Mouse (Mus musculus) fibroblast of lung, adult 2 months (primary cell): ENCODE results near the gene Stk10.

Experiments
- DNase-seq: peaks from one replicate; pipeline ENCODE4 v3.0.0-alpha.2; 2011; ENCODE audit warnings: low read depth

Stk10 gene

GRCm38 (mm10) chr11:32632671-32633070, 99.6 kb downstream of the Stk10 start:
- no peak for DNase-seq

GRCm38 (mm10) chr11:32633542-32633941, 100.4 kb downstream of the Stk10 start:
- DNase-seq = no peak

DNA sequence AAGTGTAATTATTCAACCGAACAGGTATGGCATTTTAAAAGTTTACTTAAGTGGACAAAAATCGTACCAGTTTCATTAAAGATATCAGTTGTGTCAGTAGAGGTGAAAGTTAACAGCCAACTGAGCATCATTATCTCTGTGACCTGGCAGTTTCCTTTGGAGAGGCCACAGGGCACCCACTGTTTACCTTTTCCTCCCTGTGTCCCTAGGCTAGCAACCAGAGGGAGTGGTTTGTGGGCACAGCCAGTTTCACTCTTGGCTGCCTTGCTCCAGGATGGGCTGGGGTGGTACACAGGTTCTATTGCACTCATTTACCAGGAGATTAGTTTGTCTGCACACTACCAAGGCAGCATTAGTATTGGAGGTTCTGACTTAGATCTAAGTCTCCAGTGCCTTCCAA, 101.0 kb downstream of the Stk10 start:
- no peak for DNase-seq

- no peak for DNase-seq
Observed at GRCm38 (mm10) chr11:32634842-32635241, 101.7 kb downstream of the Stk10 start.

DNA sequence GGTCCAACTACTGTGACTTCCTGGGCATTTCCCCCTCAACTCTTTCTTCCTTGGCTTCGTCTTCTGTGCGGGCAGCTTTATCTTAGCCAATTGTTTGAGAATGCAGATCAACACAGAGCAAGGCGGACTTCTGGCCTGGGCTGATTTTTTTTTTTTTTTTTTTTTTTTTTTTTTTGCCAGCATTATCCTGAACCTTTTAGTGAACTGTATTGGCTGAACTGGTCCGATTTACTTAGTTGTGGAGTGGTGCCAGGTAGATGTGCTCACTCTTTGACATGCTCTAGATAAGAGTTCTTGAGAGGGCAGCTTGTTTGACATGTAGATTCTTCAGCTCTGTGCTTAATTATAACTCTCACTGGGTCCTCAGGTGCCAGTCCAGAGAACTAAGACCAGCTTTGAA, 103.2 kb downstream of the Stk10 start:
- no peak for DNase-seq

GRCm38 (mm10) chr11:32638521-32639255, 105.6 kb downstream of the Stk10 start:
- DNase-seq = peak; percentile 46

- DNase-seq = no peak
Observed at GRCm38 (mm10) chr11:32640617-32641016, 107.5 kb downstream of the Stk10 start.

GRCm38 (mm10) chr11:32642249-32642876, 109.3 kb downstream of the Stk10 start, which contains the start of gene Fbxw11:
TSS of gene Fbxw11 (plus strand) at chr11:32642724.
- peak; percentile 90 for DNase-seq

- DNase-seq = no peak
Observed at GRCm38 (mm10) chr11:32642899-32643886, 110.1 kb downstream of the Stk10 start.

GRCm38 (mm10) chr11:32644010-32644409, 110.9 kb downstream of the Stk10 start:
- no peak for DNase-seq

GRCm38 (mm10) chr11:32647265-32647664, 114.2 kb downstream of the Stk10 start:
- DNase-seq = no peak

DNA sequence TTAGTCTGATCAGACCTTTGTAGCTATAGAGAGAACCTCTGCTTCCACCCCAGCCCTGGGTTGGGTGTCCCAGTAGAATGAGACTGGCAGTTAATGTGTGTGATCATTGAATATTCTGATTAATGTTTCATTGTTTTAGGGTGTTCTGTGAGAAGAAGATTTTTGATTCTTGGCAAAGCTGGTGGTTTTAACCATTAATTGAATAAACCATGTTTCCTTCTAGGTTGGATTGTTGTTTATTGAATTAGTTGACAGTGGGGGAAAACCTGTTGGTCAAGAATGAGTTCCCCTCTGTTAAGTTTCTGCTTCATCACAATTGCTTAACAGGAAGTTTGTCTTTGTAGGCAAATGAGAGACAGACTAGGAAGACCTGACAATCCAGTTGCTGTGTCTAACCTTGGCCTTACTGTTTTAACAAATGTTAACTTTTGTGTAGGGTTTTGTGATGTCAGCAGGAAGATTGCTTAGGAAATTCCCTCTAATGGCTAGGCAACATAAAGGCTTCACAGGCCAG, 117.2 kb downstream of the Stk10 start:
- DNase-seq = no peak

DNA sequence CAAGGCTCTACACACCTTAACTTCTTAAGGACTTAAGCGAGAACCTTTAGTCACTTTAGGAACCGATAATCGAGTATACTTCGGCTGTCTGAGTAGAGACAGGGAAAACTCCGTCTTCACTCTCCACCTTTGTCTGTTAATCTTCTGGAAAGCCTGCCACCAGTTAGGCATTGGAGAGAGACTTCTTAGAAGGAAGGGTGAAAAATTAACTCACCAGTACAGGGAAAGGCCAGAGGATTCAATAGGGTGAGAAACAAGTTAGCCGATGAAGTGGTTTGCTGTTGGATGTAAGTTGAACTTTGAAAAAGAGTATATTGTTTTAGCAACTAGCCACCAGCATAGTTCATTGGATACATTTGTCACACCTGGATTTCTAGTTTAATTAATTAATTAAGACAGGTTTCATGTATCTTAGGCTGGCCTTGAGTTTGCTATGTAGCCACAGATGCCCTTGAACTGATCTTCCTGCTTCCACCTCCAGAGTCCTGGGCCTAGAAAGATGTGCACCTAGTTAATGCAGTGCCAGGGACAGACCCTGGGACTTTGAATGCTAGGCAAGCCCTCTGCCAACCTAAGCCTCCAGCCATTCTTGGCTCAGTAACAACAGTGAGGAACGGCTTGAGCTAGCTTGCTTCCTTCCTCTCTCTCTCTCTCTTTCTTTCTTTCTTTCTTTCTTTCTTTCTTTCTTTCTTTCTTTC, 117.9 kb downstream of the Stk10 start:
- no peak for DNase-seq

DNA sequence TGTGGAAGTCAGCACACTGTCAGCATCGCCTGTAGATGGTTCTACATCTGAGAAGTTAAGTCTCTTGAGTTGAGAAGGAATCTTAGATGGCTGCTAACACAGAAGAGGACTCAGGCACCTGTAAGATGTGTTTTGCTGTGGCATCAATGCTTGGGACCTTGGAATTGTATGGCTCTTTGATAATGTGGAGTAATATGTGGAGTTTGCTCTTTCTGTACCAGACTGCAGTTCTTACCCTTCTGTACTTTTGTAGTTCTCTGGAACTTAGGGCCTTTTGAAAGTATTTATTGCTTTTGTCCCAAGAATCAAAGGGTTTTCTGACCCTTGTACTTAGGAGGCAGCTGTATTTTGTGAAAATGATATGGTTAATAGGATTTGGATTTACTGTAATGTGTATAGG, 118.6 kb downstream of the Stk10 start:
- no peak for DNase-seq

GRCm38 (mm10) chr11:32662082-32662656, 129.1 kb downstream of the Stk10 start:
- no peak for DNase-seq

DNA sequence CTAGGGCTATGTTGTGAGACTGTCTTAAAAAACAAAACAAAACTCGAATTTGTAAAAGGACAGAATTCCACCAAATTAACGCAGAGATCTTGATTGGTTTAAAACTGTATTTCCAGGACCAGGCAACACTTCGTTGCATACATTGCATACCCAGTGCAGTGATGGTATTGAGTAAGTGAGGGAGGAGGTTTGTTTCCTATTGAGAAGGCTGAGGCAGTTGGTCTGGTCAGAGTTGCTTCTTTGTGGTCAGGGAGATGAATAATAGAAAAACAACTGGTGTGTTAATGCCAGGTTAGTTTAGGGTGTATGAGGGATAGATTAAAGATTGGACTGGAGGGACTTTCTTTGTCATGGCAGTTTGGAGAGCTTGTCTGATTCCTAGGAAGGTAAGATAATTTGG, 132.5 kb downstream of the Stk10 start:
- no peak for DNase-seq

- DNase-seq = no peak
Observed at GRCm38 (mm10) chr11:32666983-32667382, 133.9 kb downstream of the Stk10 start.

GRCm38 (mm10) chr11:32671480-32671879, 138.4 kb downstream of the Stk10 start:
- no peak for DNase-seq
